Mouse (Mus musculus): ENCODE measurements around the gene Ttyh2. TPM values are rescaled to one million over a fixed set of nuclear protein-coding genes. Genes with fewer than 3 reads are reported as not detected.

Ttyh2 gene
- 0.52 TPM for total RNA-seq (2023)

DNA sequence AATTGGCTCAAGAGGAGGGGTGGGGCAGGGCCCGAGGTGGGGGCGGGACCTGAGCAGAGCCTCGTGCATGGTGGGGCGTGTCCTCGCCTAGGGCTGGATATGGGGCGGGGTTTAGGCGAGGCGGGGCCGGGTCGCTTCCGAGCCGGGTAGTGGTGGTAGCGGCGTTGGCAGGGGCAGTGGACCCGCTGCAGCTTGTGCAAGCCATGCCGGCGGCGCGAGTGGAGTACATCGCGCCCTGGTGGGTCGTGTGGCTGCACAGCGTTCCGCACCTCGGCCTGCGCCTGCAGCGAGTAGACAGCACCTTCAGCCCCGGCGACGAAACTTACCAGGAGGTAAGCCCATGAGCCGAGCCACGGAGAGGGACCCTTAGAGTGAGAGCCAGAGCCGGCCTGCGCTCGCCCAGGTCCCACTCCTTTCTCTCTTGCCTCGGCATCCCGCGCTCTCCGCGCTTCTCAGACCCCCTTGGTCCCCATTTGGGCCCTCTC, at the start of gene Ttyh2:
Gene Ttyh2, plus strand, starts transcription at position 91 of the 485 bp plus-strand sequence.

DNA sequence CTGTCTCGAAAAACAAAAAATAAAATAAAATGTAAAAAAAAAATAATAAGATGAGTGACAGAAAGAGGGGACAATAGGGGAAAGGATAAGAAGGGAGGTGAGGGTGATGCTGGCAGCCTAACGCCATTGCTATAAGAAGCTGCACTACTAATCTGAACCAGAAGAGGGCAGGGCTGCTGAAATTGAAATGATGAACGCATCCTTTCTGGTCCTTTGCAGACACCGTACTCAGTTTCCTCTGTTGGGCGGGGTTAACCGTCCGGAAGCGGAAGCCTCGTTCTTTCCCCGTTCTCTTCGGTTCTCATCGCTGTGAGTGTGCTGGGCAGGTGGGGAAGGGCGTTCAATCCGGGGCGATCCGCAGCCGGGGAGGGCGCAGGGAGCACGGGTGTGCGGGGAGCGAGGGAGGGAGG, 6.9 kb upstream of the Ttyh2 start, which contains the start of gene Rpl38:
Gene Rpl38, plus strand, starts transcription at position 224 of the 410 bp plus-strand sequence.

DNA sequence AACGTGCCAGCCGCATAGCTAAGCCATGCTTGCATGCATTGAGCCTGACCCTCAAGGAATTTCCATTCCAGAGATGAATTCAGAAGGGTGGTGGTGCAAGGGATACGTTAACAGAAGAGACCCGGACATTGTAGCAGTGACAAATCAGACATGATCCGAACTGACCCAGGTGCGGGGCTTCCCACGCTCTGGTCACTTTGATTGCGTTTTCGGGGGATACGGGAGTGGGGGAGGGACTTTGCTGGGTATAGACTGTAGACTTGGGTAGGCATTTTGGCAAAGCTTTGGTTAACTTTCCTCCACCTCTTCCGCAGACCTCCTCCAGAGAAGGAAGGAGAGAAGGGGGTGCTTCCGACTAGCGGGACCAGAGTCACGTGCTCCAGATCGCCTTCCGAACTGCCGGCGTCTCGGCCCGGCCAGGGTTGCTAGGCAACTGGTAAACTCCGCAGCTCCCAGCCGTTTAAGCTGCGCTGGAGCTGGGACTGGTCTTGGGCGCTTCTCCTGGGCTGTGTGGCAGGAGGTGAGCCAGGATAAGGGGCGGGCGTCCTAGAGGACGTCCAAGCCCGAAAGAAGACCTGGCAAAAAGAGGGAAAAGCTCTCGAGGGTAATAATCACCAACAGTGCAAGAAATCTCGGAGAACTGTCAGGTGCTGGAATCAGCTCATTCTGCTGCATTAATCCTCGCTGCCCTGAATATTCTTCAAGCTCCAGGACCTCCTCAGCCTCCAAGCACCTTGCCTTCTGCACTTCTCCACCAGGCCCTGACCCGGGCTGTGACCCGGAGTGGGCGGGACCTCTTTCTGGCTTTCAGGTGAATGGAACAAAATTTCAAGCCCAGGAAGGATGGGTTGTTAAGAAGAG, 52.0 kb downstream of the Ttyh2 start, which contains the start of gene Dnaic2:
Gene Dnaic2, plus strand, starts transcription at position 444 of the 861 bp plus-strand sequence.

DNA sequence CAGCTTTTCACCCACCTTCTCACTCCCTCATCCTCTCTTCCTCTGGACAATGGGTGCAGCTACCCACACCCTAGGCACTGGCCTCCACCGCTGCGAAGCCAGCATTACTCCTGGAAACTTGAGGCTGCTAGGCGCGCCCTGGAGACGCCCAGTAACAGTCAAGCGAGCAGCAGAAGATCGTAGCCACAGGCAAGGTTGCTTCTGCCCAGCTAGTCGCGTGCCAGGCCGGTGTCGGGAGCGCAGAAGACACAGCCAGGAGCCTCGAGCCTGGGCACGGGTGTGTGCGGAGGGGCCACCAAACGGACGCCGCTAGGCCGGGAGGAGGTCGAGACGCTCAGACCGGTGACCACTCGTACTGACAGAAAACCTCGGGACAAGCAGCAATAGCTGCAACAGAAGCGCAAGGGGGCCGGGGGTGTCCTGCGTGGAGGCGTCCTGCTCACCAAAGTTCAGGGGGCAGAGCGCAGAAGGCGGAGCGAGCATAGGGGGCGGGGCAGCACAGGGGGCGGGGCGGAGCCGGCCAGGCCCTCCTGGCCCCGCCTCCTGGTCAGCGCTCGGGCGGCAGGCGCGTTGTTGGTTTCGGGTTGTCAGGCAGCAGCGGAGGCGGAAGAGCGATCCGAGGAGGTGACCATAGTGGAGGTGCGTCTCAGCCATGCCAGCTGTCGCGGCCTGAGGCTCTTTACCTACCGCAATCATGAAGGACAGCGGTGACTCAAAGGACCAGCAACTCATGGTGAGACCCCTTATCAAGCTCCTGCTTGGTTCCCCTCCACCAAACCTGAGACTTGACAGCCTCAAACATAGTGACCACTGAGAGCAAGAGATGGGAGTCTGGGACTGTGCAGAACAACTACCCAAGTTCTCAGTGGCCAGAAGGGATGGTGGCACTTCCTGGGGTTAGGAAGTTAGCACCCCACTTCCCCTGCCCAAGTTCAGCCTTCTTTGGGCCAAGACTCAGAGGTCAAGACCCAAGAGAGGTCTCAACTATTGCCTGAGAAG, 89.9 kb downstream of the Ttyh2 start, which contains the start of gene Kif19a:
Gene Kif19a, plus strand, starts transcription at position 569 of the 999 bp plus-strand sequence.

Other genes with a start within 250 kb of the Ttyh2 start
- 3,102 TPM for gene Rpl38, start 6.9 kb upstream of the Ttyh2 start, total RNA-seq (2023)
- not detected for gene Dnaic2, start 52.0 kb downstream of the Ttyh2 start, total RNA-seq (2023)
- 0.15 TPM for gene Kif19a, start 90.0 kb downstream of the Ttyh2 start, total RNA-seq (2023)
- not detected for gene Btbd17, start 120.5 kb downstream of the Ttyh2 start, total RNA-seq (2023)
- gene Gpr142, start 123.5 kb downstream of the Ttyh2 start, total RNA-seq (2023): not detected
- not detected for gene Gprc5c, start 175.7 kb downstream of the Ttyh2 start, total RNA-seq (2023)
- gene Cd300a, start 214.6 kb downstream of the Ttyh2 start, total RNA-seq (2023): 1.2 TPM

Measured in CD8-positive naive resting alpha-beta T cell, adult 57 days (primary cell).